Mouse (Mus musculus) myocyte (in vitro differentiated cells): ENCODE results near the gene Nif3l1. TPM values are rescaled to one million over a fixed set of nuclear protein-coding genes. Genes with fewer than 3 reads are reported as not detected.

ENCODE experiments used
- H3K27me3 ChIP-seq: one replicate; pipeline ENCODE4 v1.6.1; 2011; ENCODE audit not compliant: control insufficient read depth, insufficient read depth, insufficient read length
- H3K36me3 ChIP-seq: one replicate; pipeline ENCODE4 v1.6.1; 2011; ENCODE audit not compliant: control insufficient read depth, insufficient read depth
- H3K4me2 ChIP-seq: one replicate; pipeline ENCODE4 v1.6.1; 2011; ENCODE audit warnings: low read depth, control low read depth
- H3K4me3 ChIP-seq: one replicate; pipeline ENCODE4 v1.5.1; 2011; ENCODE audit warnings: mild to moderate bottlenecking, control low read depth, moderate library complexity
- H3K79me2 ChIP-seq: one replicate; pipeline ENCODE4 v1.6.1; 2011; ENCODE audit not compliant: control insufficient read depth, insufficient read depth
- H3ac ChIP-seq: one replicate; pipeline ENCODE4 v1.6.1; 2011; ENCODE audit not compliant: control insufficient read depth, insufficient read length
- CEBPB ChIP-seq: IDR thresholded peaks from 2 replicates; pipeline ENCODE4 v1.6.1; 2011; ENCODE audit warnings: mild to moderate bottlenecking, moderate library complexity; ENCODE audit not compliant: poor library complexity, insufficient read depth, severe bottlenecking
- E2F4 ChIP-seq: IDR thresholded peaks from one replicate; pipeline ENCODE4 v1.6.1; 2011; ENCODE audit warnings: mild to moderate bottlenecking, control low read depth, moderate library complexity; ENCODE audit not compliant: insufficient read depth
- MAX ChIP-seq: IDR thresholded peaks from one replicate; pipeline ENCODE4 v1.6.1; 2011; ENCODE audit warnings: low read depth, mild to moderate bottlenecking, control low read depth
- MYOD1 ChIP-seq, 3 experiments: IDR thresholded peaks; one replicate each; pipeline ENCODE4 v1.6.1; 2011; ENCODE audit warnings: control low read depth in 2 of 3, low read depth in 2 of 3, mild to moderate bottlenecking in 2 of 3, moderate library complexity in 1 of 3; ENCODE audit not compliant: insufficient read length in 2 of 3, control insufficient read depth in 1 of 3
- MYOG ChIP-seq, 3 experiments: IDR thresholded peaks; one replicate each; pipeline ENCODE4 v1.6.1; 2011; ENCODE audit warnings: control low read depth in 2 of 3, low read depth in 2 of 3, mild to moderate bottlenecking in 2 of 3; ENCODE audit not compliant: insufficient read length in 2 of 3, control insufficient read depth in 1 of 3, insufficient read depth in 1 of 3
- POLR2A ChIP-seq: IDR thresholded peaks from one replicate; pipeline ENCODE4 v1.6.1; 2011; ENCODE audit warnings: low read depth, mild to moderate bottlenecking, control low read depth, moderate library complexity; ENCODE audit not compliant: insufficient read length
- POLR2AphosphoS2 ChIP-seq: IDR thresholded peaks from one replicate; pipeline ENCODE4 v1.6.1; 2011; ENCODE audit warnings: low read depth, control low read depth; ENCODE audit not compliant: insufficient read length
- REST ChIP-seq: IDR thresholded peaks from one replicate; pipeline ENCODE4 v1.6.1; 2011; ENCODE audit warnings: mild to moderate bottlenecking, control low read depth, moderate library complexity; ENCODE audit not compliant: insufficient read depth, insufficient read length
- SRF ChIP-seq: IDR thresholded peaks from one replicate; pipeline ENCODE4 v1.6.1; 2011; ENCODE audit warnings: low read depth; ENCODE audit not compliant: control insufficient read depth, insufficient read length
- TCF12 ChIP-seq: IDR thresholded peaks from one replicate; pipeline ENCODE4 v1.6.1; 2011; ENCODE audit warnings: mild to moderate bottlenecking, control low read depth; ENCODE audit not compliant: poor library complexity, insufficient read depth, severe bottlenecking
- TCF3 ChIP-seq: IDR thresholded peaks from one replicate; pipeline ENCODE4 v1.6.1; 2011; ENCODE audit warnings: low read depth, control low read depth; ENCODE audit not compliant: insufficient read length
- USF1 ChIP-seq: IDR thresholded peaks from one replicate; pipeline ENCODE4 v1.6.1; 2011; ENCODE audit warnings: low read depth, mild to moderate bottlenecking, control low read depth, moderate library complexity
- polyA plus RNA-seq: library from polyadenylated mRNA; unstranded; fragments of >200 nt; fragmentation: generic; extraction: Trizol; gene quantifications from one replicate; pipeline ENCODE4 v1.2.1, GENCODE M21; 2012; ENCODE audit warnings: missing spikeins

The Nif3l1 gene
- polyA plus RNA-seq, 1 experiment, result 30.0 TPM

DNA sequence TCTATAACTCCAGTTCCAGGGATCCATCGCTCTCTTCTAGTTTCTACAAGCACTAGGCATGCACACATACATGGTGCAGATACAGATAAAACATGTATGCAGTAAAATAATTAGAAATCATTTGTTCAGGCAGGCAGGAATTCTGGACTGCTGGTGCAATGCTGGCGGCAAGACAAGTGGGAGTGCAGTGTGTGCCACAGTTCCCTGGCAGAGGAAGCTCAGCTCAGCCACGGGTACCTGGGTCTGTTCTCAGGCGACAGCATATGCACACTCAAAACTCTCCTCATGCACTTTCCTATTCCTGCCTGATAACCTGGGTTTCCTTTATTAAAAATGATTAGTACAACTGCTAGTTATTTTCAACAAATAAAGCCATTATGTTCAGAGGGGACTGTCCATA is 20.1 kb downstream of the Nif3l1 start:
- H3ac ChIP-seq, result no peak overlapping the region
- H3K27me3 ChIP-seq, result no peaks in the 10 kb centered on the region
- peaks cover 49% of the 10 kb centered on the region for H3K36me3 ChIP-seq
- H3K4me2 ChIP-seq, result no peak overlapping the region
- TF ChIP-seq TCF12 (no peak), E2F4 (no peak), REST (no peak), POLR2AphosphoS2 (no peak), MYOD1 (IDR thresholded peaks at IDR 0.05; ENCODE audit: control insufficient read depth in 1 of 3, insufficient read length in 2 of 3, low read depth in 2 of 3) (no peak)
- no peaks in the 10 kb centered on the region for H3K79me2 ChIP-seq
- no peak overlapping the region for H3K4me3 ChIP-seq

DNA sequence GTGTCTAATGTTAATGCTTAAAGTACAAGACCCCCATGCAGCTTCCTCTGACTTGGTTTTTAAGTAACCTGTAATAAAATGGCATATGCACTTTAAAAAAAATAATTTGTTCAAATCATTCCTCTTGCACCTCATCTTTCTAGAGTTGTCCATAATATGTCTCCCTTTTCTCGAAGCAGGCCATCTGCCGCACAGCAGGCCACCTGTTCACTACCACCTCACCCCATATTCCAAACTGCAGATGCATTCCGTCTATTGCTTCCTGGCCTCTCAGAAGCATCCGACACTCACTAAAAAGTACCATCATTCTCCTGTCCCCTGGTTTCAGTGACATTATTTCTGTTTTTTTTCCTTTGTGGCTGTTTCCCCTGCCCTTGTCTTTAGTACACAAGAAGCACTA is 20.6 kb downstream of the Nif3l1 start:
- Histone ChIP-seq H3K79me2 (no peaks in the 10 kb centered on the region), H3K4me3 (no peak overlapping the region), H3ac (no peak overlapping the region), H3K36me3 (peaks cover 48% of the 10 kb centered on the region), H3K27me3 (no peaks in the 10 kb centered on the region), H3K4me2 (no peak overlapping the region)
- no peak for TF ChIP-seq SRF
- TF ChIP-seq POLR2A, result no peak
- TF ChIP-seq TCF3, result no peak
- no peak for TF ChIP-seq TCF12
- TF ChIP-seq MAX, result no peak
- TF ChIP-seq USF1, result no peak
- no peak for TF ChIP-seq MYOD1 (IDR thresholded peaks at IDR 0.05; ENCODE audit: control insufficient read depth in 1 of 3, insufficient read length in 2 of 3, low read depth in 2 of 3)
- no peak for TF ChIP-seq CEBPB
- no peak for TF ChIP-seq MYOG (IDR thresholded peaks at IDR 0.05; ENCODE audit: control insufficient read depth in 1 of 3, insufficient read depth in 1 of 3, insufficient read length in 2 of 3, low read depth in 2 of 3)

DNA sequence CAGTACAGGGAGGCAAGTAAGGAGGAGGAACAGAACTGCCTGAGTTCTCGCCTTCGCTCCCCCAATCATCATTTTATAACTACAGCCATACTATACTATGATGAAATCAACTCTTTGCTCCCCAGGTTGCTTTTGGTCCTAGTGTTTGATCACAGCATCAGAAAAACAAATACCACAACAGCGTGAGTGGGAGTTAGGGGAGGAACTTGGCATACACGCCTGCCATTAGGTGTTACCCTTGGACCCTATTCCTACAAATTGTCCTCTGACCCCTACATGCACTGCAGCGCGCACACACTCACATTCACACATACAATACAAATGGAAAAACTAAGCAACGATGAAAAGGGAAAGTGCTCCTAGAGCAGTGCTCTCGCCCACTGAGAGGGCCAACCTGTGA is 30.7 kb downstream of the Nif3l1 start:
- no peak overlapping the region for H3K4me2 ChIP-seq
- no peak for TF ChIP-seq MYOD1 (IDR thresholded peaks at IDR 0.05; ENCODE audit: control insufficient read depth in 1 of 3, insufficient read length in 2 of 3, low read depth in 2 of 3)
- TF ChIP-seq POLR2A, result no peak
- no peak for TF ChIP-seq SRF
- no peak for TF ChIP-seq E2F4
- no peak for TF ChIP-seq TCF3
- TF ChIP-seq MAX, result no peak
- no peak for TF ChIP-seq CEBPB
- TF ChIP-seq USF1, result no peak
- TF ChIP-seq TCF12, result no peak
- TF ChIP-seq MYOG (IDR thresholded peaks at IDR 0.05; ENCODE audit: control insufficient read depth in 1 of 3, insufficient read depth in 1 of 3, insufficient read length in 2 of 3, low read depth in 2 of 3), result no peak
- H3K27me3 ChIP-seq, result no peaks in the 10 kb centered on the region
- H3K79me2 ChIP-seq, result no peaks in the 10 kb centered on the region
- no peak overlapping the region for H3K4me3 ChIP-seq
- H3K36me3 ChIP-seq, result peaks cover 55% of the 10 kb centered on the region
- no peak overlapping the region for H3ac ChIP-seq

DNA sequence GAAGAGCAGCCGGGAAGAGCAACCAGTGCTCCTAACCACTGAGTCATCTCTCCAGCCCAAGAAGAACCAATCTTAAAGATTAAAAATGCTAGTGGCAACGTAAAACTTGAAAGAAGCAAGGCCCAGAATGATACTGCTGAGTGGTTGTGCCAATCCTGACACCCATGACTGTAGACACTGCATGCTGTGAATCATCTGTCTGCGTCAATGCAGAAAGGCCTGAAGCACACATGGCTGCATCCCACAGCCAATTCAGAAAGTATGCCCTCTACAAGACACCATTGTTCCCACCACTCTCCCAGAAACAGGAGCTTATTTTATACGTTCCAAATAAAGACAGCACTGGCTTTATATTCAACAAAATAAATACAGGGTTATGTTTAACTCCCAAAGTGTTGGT is 37.7 kb downstream of the Nif3l1 start:
- TF ChIP-seq TCF12 (no peak), CEBPB (no peak), REST (no peak), USF1 (no peak), MYOD1 (IDR thresholded peaks at IDR 0.05; ENCODE audit: control insufficient read depth in 1 of 3, insufficient read length in 2 of 3, low read depth in 2 of 3) (no peak), TCF3 (no peak), E2F4 (no peak), MAX (no peak), POLR2A (no peak), MYOG (IDR thresholded peaks at IDR 0.05; ENCODE audit: control insufficient read depth in 1 of 3, insufficient read depth in 1 of 3, insufficient read length in 2 of 3, low read depth in 2 of 3) (no peak), SRF (no peak), POLR2AphosphoS2 (no peak)
- H3K27me3 ChIP-seq, result no peaks in the 10 kb centered on the region
- H3ac ChIP-seq, result no peak overlapping the region
- no peak overlapping the region for H3K4me3 ChIP-seq
- H3K36me3 ChIP-seq, result peaks cover 34% of the 10 kb centered on the region
- H3K4me2 ChIP-seq, result no peak overlapping the region
- H3K79me2 ChIP-seq, result no peaks in the 10 kb centered on the region

DNA sequence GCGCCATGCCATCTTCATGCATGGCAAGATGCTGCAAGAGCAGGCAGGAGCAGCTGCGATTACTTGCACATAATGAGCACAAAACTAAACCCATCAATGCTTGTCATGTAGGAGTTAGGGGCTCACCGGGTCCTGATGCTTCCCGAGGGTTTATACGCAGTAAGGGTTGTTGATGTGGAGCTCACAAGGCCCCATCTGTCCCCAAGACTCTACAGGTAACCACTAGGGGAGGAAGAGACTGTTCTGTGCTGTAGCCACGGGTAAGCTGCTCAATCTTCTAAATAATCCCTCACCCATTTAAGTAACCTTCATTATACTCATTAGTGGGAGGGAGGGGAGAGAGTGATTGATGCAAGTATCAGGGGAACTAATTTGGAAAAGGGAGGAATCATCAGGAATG is 50.7 kb downstream of the Nif3l1 start:
- TF ChIP-seq REST, result no peak
- TF ChIP-seq USF1, result no peak
- no peak for TF ChIP-seq SRF
- no peak for TF ChIP-seq E2F4
- TF ChIP-seq CEBPB, result no peak
- TF ChIP-seq POLR2AphosphoS2, result no peak
- no peak for TF ChIP-seq TCF3
- TF ChIP-seq TCF12, result no peak
- no peak for TF ChIP-seq MAX
- no peak for TF ChIP-seq MYOG (IDR thresholded peaks at IDR 0.05; ENCODE audit: control insufficient read depth in 1 of 3, insufficient read depth in 1 of 3, insufficient read length in 2 of 3, low read depth in 2 of 3)
- no peak for TF ChIP-seq POLR2A
- TF ChIP-seq MYOD1 (IDR thresholded peaks at IDR 0.05; ENCODE audit: control insufficient read depth in 1 of 3, insufficient read length in 2 of 3, low read depth in 2 of 3), result no peak
- Histone ChIP-seq H3ac (no peak overlapping the region), H3K4me3 (no peak overlapping the region), H3K79me2 (no peaks in the 10 kb centered on the region), H3K36me3 (peaks cover 71% of the 10 kb centered on the region), H3K4me2 (no peak overlapping the region), H3K27me3 (no peaks in the 10 kb centered on the region)
